Mouse (Mus musculus) embryonic facial prominence, embryonic 15.5 days (tissue): ENCODE measurements around the gene Fdxacb1. TPM values are rescaled to one million over a fixed set of nuclear protein-coding genes. Genes with fewer than 3 reads are reported as not detected.

ENCODE experiments used
- ATAC-seq: fragments of 200-750 bp; cut with Nextera tagmentation; 2 replicates; pipeline ENCODE4 v1.8.0; 2017; ENCODE audit warnings: low read depth, moderate TSS enrichment; ENCODE audit not compliant: insufficient number of reproducible peaks, low FRiP score, low TSS enrichment
- H3K27ac ChIP-seq: fragments of 300-500 bp; sonication (generic); replicated peaks from 2 replicates; pipeline ENCODE4 v1.5.1; 2015; ENCODE audit warnings: mild to moderate bottlenecking, inconsistent platforms
- H3K27me3 ChIP-seq: fragments of 300-500 bp; sonication (generic); 2 replicates; pipeline ENCODE4 v1.6.1; 2015; ENCODE audit warnings: inconsistent platforms
- H3K36me3 ChIP-seq: fragments of 300-500 bp; sonication (generic); 2 replicates; pipeline ENCODE4 v1.6.1; 2015; ENCODE audit warnings: mild to moderate bottlenecking, inconsistent platforms
- H3K4me1 ChIP-seq: fragments of 300-500 bp; sonication (generic); 2 replicates; pipeline ENCODE4 v1.6.1; 2015; ENCODE audit warnings: inconsistent platforms
- H3K4me2 ChIP-seq: fragments of 300-500 bp; sonication (generic); replicated peaks from 2 replicates; pipeline ENCODE4 v1.6.1; 2015; ENCODE audit warnings: mild to moderate bottlenecking, inconsistent platforms
- H3K4me3 ChIP-seq: fragments of 300-500 bp; sonication (generic); replicated peaks from 2 replicates; pipeline ENCODE4 v1.5.1; 2015; ENCODE audit warnings: mild to moderate bottlenecking, inconsistent platforms
- H3K9ac ChIP-seq: fragments of 300-500 bp; sonication (generic); 2 replicates; pipeline ENCODE4 v1.6.1; 2015; ENCODE audit warnings: inconsistent platforms
- H3K9me3 ChIP-seq: fragments of 300-500 bp; sonication (generic); replicated peaks from 2 replicates; pipeline ENCODE4 v1.6.1; 2016; ENCODE audit warnings: inconsistent platforms
- WGBS: fragments of 180-500 bp; shearing (Covaris S2); methylation state at CpG from one replicate; pipeline ENCODE4 v1.1.7; 2015; 5-methylcytosine and 5-hydroxymethylcytosine counted together
- polyA plus RNA-seq: library from polyadenylated mRNA; unstranded; fragments of >200 nt; fragmentation: Nextera tagmentation; extraction: Ambion mirVana; gene quantifications from 2 replicates; pipeline ENCODE4 v1.2.1, GENCODE M21; 2015

Fdxacb1 gene
- polyA plus RNA-seq, 1 experiment from 2014 or later: 10.8 TPM

GRCm38 (mm10) chr9:50774991-50775612, 7.1 kb downstream of the Fdxacb1 start, which contains the start of the genes Alg9 and 1110032A03Rik:
Gene Alg9, plus strand, starts transcription at chr9:50775019.
Gene 1110032A03Rik, minus strand, starts transcription at chr9:50775520.
- no peaks in the 10 kb centered on the region for H3K27me3 ChIP-seq
- peak within 1 kb of the TSS; percentile 87 for H3K27ac ChIP-seq
- peak within 1 kb of the TSS; percentile 73 for H3K4me3 ChIP-seq
- peak within 1 kb of the TSS; percentile 71 for H3K4me2 ChIP-seq
- H3K9ac ChIP-seq: peak within 1 kb of the TSS; percentile 69
- WGBS: 0% methylated on average over 48 of the region's 51 CpGs
- peak; percentile 79 for ATAC-seq
- peaks cover 18% of the 10 kb centered on the region for H3K36me3 ChIP-seq
- H3K4me1 ChIP-seq: peaks cover 18% of the 10 kb centered on the region
- no peaks in the 10 kb centered on the region for H3K9me3 ChIP-seq

GRCm38 (mm10) chr9:50775662-50776126, 7.7 kb downstream of the Fdxacb1 start:
- peak; percentile 41 for ATAC-seq
- WGBS: under 1% methylated on average over 30 of the region's 30 CpGs

GRCm38 (mm10) chr9:50776162-50776760, 8.2 kb downstream of the Fdxacb1 start:
- Histone ChIP-seq H3K4me3 (peak overlapping the region; percentile 73), H3K27ac (peak overlapping the region; percentile 87; the same call in 1 of the 2 replicates), H3K27me3 (no peaks in the 10 kb centered on the region), H3K9me3 (no peaks in the 10 kb centered on the region), H3K4me2 (peak overlapping the region; percentile 71), H3K36me3 (peaks cover 26% of the 10 kb centered on the region), H3K9ac (peak overlapping the region; percentile 69), H3K4me1 (peaks cover 18% of the 10 kb centered on the region)
- 56% methylated on average over 11 of the region's 11 CpGs for WGBS
- ATAC-seq: no peak

More at GRCm38 (mm10) chr9:50775662-50776126, 7.7 kb downstream of the Fdxacb1 start:
- no peaks in the 10 kb centered on the region for H3K27me3 ChIP-seq
- peak overlapping the region; percentile 87 for H3K27ac ChIP-seq
- peak overlapping the region; percentile 69 for H3K9ac ChIP-seq
- H3K4me2 ChIP-seq: peak overlapping the region; percentile 71
- peaks cover 22% of the 10 kb centered on the region for H3K36me3 ChIP-seq
- H3K4me1 ChIP-seq: peaks cover 18% of the 10 kb centered on the region
- H3K4me3 ChIP-seq: peak overlapping the region; percentile 73
- no peaks in the 10 kb centered on the region for H3K9me3 ChIP-seq

GRCm38 (mm10) chr9:50782155-50782554, 14.1 kb downstream of the Fdxacb1 start:
- 78% methylated on average over 2 of the region's 2 CpGs for WGBS
- no peak overlapping the region for H3K4me3 ChIP-seq
- H3K9me3 ChIP-seq: no peaks in the 10 kb centered on the region
- no peaks in the 10 kb centered on the region for H3K27me3 ChIP-seq
- no peak overlapping the region for H3K27ac ChIP-seq
- ATAC-seq: no peak
- peaks cover 71% of the 10 kb centered on the region for H3K36me3 ChIP-seq
- H3K4me2 ChIP-seq: no peak overlapping the region
- H3K9ac ChIP-seq: no peak overlapping the region
- no peaks in the 10 kb centered on the region for H3K4me1 ChIP-seq

- Histone ChIP-seq H3K4me2 (no peak overlapping the region), H3K4me1 (no peaks in the 10 kb centered on the region), H3K36me3 (peaks cover 50% of the 10 kb centered on the region), H3K9me3 (no peaks in the 10 kb centered on the region), H3K9ac (no peak overlapping the region), H3K27me3 (no peaks in the 10 kb centered on the region), H3K4me3 (no peak overlapping the region), H3K27ac (no peak overlapping the region)
- 84% methylated on average over 3 of the region's 3 CpGs for WGBS
- ATAC-seq: no peak
These were observed 27.2 kb downstream of the Fdxacb1 start for GRCm38 (mm10) chr9:50795266-50795665.

- no peak overlapping the region for H3K4me3 ChIP-seq
- no peak for ATAC-seq
- H3K9me3 ChIP-seq: no peaks in the 10 kb centered on the region
- no peak overlapping the region for H3K9ac ChIP-seq
- WGBS: 89% methylated on average over 8 of the region's 8 CpGs
- no peaks in the 10 kb centered on the region for H3K4me1 ChIP-seq
- no peaks in the 10 kb centered on the region for H3K27me3 ChIP-seq
- peaks cover 46% of the 10 kb centered on the region for H3K36me3 ChIP-seq
- H3K27ac ChIP-seq: no peak overlapping the region
- H3K4me2 ChIP-seq: no peak overlapping the region
These were observed 28.7 kb downstream of the Fdxacb1 start for GRCm38 (mm10) chr9:50796776-50797175.

- Histone ChIP-seq H3K4me2 (no peak overlapping the region), H3K27me3 (no peaks in the 10 kb centered on the region), H3K9ac (no peak overlapping the region), H3K4me1 (no peaks in the 10 kb centered on the region), H3K27ac (no peak overlapping the region), H3K4me3 (no peak overlapping the region), H3K36me3 (peaks cover 45% of the 10 kb centered on the region), H3K9me3 (no peaks in the 10 kb centered on the region)
- ATAC-seq: no peak
- 93% methylated on average over 7 of the region's 7 CpGs for WGBS
These were observed 29.6 kb downstream of the Fdxacb1 start for GRCm38 (mm10) chr9:50797641-50798040.

- no peak for ATAC-seq
- no peak overlapping the region for H3K4me2 ChIP-seq
These were observed 30.3 kb downstream of the Fdxacb1 start for GRCm38 (mm10) chr9:50798368-50798767.

GRCm38 (mm10) chr9:50800985-50801384, 32.9 kb downstream of the Fdxacb1 start:
- peaks cover 50% of the 10 kb centered on the region for H3K36me3 ChIP-seq
- H3K9ac ChIP-seq: no peak overlapping the region
- no peak overlapping the region for H3K27ac ChIP-seq
- H3K27me3 ChIP-seq: no peaks in the 10 kb centered on the region
- no peaks in the 10 kb centered on the region for H3K9me3 ChIP-seq
- no peak overlapping the region for H3K4me2 ChIP-seq
- no peaks in the 10 kb centered on the region for H3K4me1 ChIP-seq
- WGBS: 59% methylated on average over 2 of the region's 2 CpGs
- H3K4me3 ChIP-seq: no peak overlapping the region
- no peak for ATAC-seq

More at GRCm38 (mm10) chr9:50798368-50798767, 30.3 kb downstream of the Fdxacb1 start:
- no peaks in the 10 kb centered on the region for H3K27me3 ChIP-seq
- H3K4me3 ChIP-seq: no peak overlapping the region
- H3K9ac ChIP-seq: no peak overlapping the region
- H3K36me3 ChIP-seq: peaks cover 49% of the 10 kb centered on the region
- no peak overlapping the region for H3K27ac ChIP-seq
- no peaks in the 10 kb centered on the region for H3K9me3 ChIP-seq
- WGBS: 78% methylated on average over 5 of the region's 5 CpGs
- H3K4me1 ChIP-seq: no peaks in the 10 kb centered on the region

- Histone ChIP-seq H3K27me3 (no peaks in the 10 kb centered on the region), H3K36me3 (peaks cover 60% of the 10 kb centered on the region), H3K27ac (no peak overlapping the region), H3K4me3 (no peak overlapping the region), H3K9ac (no peak overlapping the region), H3K9me3 (no peaks in the 10 kb centered on the region), H3K4me2 (no peak overlapping the region), H3K4me1 (no peaks in the 10 kb centered on the region)
- WGBS: 88% methylated on average over 7 of the region's 7 CpGs
- ATAC-seq: no peak
These were observed 35.1 kb downstream of the Fdxacb1 start for GRCm38 (mm10) chr9:50803055-50803671.

- no peak for ATAC-seq
- WGBS: 91% methylated on average over 6 of the region's 6 CpGs
These were observed 40.4 kb downstream of the Fdxacb1 start for GRCm38 (mm10) chr9:50808471-50808870.

More at GRCm38 (mm10) chr9:50808471-50808870, 40.4 kb downstream of the Fdxacb1 start:
- Histone ChIP-seq H3K36me3 (peaks cover 72% of the 10 kb centered on the region), H3K27me3 (no peaks in the 10 kb centered on the region), H3K9me3 (no peaks in the 10 kb centered on the region), H3K9ac (no peak overlapping the region), H3K4me2 (no peak overlapping the region), H3K27ac (no peak overlapping the region), H3K4me3 (no peak overlapping the region), H3K4me1 (no peaks in the 10 kb centered on the region)
